Mouse (Mus musculus): ENCODE measurements around the gene Pde6c. TPM values are rescaled to one million over a fixed set of nuclear protein-coding genes. Genes with fewer than 3 reads are reported as not detected.

The Pde6c gene
- 0.21 and 0.34 TPM in 2 replicates for polyA plus RNA-seq (2012; rRNA removed)

DNA sequence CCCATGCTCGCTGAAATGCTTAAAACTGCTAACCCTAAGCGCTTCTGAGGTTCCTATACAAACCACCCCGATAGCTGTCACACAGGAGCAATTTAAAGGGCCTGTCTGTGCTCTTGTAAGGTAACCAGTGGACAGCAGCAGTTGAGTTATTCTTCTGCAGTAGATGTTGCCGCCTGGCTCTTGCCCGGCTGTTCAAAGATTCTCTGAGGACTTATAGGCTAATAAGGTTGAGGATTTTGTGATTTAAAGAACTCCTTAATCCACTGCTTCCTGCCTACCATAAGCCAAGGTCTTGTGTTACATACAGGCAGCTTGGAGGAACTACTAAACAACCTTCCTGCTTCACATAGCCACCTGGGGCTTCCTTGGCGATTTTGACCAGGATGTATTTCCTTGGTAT lies at the start of gene Pde6c:
Gene Pde6c (plus strand): TSS at position 301 of the 400 bp plus-strand sequence.
- Histone ChIP-seq H3K4me1 (ENCODE audit: control insufficient read depth, insufficient read depth, low read length) (no peaks in the 10 kb centered on the region), H3K27ac (ENCODE audit: insufficient read depth, low read length) (no peak within 1 kb of the TSS), H3K4me3 (ENCODE audit: insufficient read depth, low read length) (no peak within 1 kb of the TSS)
- TF ChIP-seq CTCF (IDR thresholded peaks at IDR 0.05; ENCODE audit: extremely low read depth, insufficient read depth, low read length) (no peak), POLR2A (IDR thresholded peaks at IDR 0.05; ENCODE audit: extremely low read depth, insufficient read depth, low read length) (no peak)

GRCm38 (mm10) chr19:38082931-38083525 lies 49.6 kb upstream of the Pde6c start:
- TF ChIP-seq CTCF (IDR thresholded peaks at IDR 0.05; ENCODE audit: extremely low read depth, insufficient read depth, low read length): no peak
- no peak for TF ChIP-seq POLR2A (IDR thresholded peaks at IDR 0.05; ENCODE audit: extremely low read depth, insufficient read depth, low read length)
- no peak overlapping the region for H3K27ac ChIP-seq (ENCODE audit: insufficient read depth, low read length)
- H3K4me1 ChIP-seq (ENCODE audit: control insufficient read depth, insufficient read depth, low read length): no peaks in the 10 kb centered on the region
- H3K4me3 ChIP-seq (ENCODE audit: insufficient read depth, low read length): no peak overlapping the region

- TF ChIP-seq POLR2A (IDR thresholded peaks at IDR 0.05; ENCODE audit: extremely low read depth, insufficient read depth, low read length) (no peak), CTCF (IDR thresholded peaks at IDR 0.05; ENCODE audit: extremely low read depth, insufficient read depth, low read length) (no peak)
- Histone ChIP-seq H3K4me1 (ENCODE audit: control insufficient read depth, insufficient read depth, low read length) (no peaks in the 10 kb centered on the region), H3K4me3 (ENCODE audit: insufficient read depth, low read length) (no peak overlapping the region), H3K27ac (ENCODE audit: insufficient read depth, low read length) (no peak overlapping the region)
Observed at GRCm38 (mm10) chr19:38085841-38086240, 46.7 kb upstream of the Pde6c start.

- no peak for TF ChIP-seq POLR2A (IDR thresholded peaks at IDR 0.05; ENCODE audit: extremely low read depth, insufficient read depth, low read length)
- TF ChIP-seq CTCF (IDR thresholded peaks at IDR 0.05; ENCODE audit: extremely low read depth, insufficient read depth, low read length): peak; percentile 44
- Histone ChIP-seq H3K4me3 (ENCODE audit: insufficient read depth, low read length) (no peak overlapping the region), H3K27ac (ENCODE audit: insufficient read depth, low read length) (no peak overlapping the region), H3K4me1 (ENCODE audit: control insufficient read depth, insufficient read depth, low read length) (no peaks in the 10 kb centered on the region)
Observed at GRCm38 (mm10) chr19:38086948-38087551, 45.5 kb upstream of the Pde6c start.

DNA sequence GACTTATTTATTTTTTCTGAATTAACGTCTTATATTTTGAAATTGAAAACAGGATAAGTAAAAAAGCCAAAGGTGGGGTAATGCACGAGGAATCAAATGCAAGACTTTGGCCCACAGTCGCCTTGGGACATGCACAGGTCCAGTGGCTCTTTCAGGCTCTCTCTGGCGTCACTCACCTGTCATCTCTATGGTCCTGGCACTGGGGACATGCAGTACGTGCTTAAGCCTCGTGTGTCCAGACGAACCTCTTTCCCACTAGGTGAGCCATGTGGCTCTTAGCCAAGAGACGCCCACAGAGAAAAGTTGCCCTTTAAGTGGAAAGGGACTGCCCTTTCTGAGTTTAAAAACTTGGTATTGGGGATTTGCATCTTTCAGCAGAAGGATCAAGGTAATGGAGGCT lies 43.2 kb upstream of the Pde6c start:
- Histone ChIP-seq H3K4me3 (ENCODE audit: insufficient read depth, low read length) (no peak overlapping the region), H3K27ac (ENCODE audit: insufficient read depth, low read length) (no peak overlapping the region), H3K4me1 (ENCODE audit: control insufficient read depth, insufficient read depth, low read length) (no peaks in the 10 kb centered on the region)
- no peak for TF ChIP-seq CTCF (IDR thresholded peaks at IDR 0.05; ENCODE audit: extremely low read depth, insufficient read depth, low read length)

DNA sequence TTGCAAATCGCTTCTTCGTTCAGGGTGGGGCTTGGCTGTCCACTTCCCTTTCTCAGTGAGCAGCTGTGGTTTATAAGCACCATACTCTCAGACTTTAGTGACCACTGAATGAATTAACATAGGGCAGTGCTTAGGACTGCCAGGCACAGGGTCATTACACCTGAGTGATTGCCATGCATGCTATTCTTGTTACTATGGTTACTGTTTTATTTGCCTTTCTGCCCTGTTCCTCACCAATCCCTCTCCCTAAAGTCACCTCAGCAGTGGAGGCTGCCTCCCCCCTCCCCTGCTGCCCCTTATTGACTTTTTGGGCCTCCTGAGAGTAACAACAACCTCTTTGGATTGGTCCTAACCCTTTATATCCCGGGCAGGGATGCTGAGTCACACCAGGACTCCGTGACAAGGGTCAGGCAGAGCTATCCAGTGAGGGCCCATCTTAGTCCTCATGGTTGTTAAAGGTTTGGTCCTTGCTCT lies 41.0 kb upstream of the Pde6c start:
- no peak overlapping the region for H3K4me3 ChIP-seq (ENCODE audit: insufficient read depth, low read length)
- no peak overlapping the region for H3K27ac ChIP-seq (ENCODE audit: insufficient read depth, low read length)
- TF ChIP-seq POLR2A (IDR thresholded peaks at IDR 0.05; ENCODE audit: extremely low read depth, insufficient read depth, low read length): no peak
- TF ChIP-seq CTCF (IDR thresholded peaks at IDR 0.05; ENCODE audit: extremely low read depth, insufficient read depth, low read length): no peak
- no peaks in the 10 kb centered on the region for H3K4me1 ChIP-seq (ENCODE audit: control insufficient read depth, insufficient read depth, low read length)

- Histone ChIP-seq H3K4me1 (ENCODE audit: control insufficient read depth, insufficient read depth, low read length) (no peaks in the 10 kb centered on the region), H3K27ac (ENCODE audit: insufficient read depth, low read length) (no peak overlapping the region), H3K4me3 (ENCODE audit: insufficient read depth, low read length) (no peak overlapping the region)
- TF ChIP-seq CTCF (IDR thresholded peaks at IDR 0.05; ENCODE audit: extremely low read depth, insufficient read depth, low read length) (no peak), POLR2A (IDR thresholded peaks at IDR 0.05; ENCODE audit: extremely low read depth, insufficient read depth, low read length) (no peak)
Observed at GRCm38 (mm10) chr19:38096231-38096630, 36.4 kb upstream of the Pde6c start.

- H3K27ac ChIP-seq (ENCODE audit: insufficient read depth, low read length): no peak within 1 kb of the TSS
- TF ChIP-seq POLR2A (IDR thresholded peaks at IDR 0.05; ENCODE audit: extremely low read depth, insufficient read depth, low read length) (no peak), CTCF (IDR thresholded peaks at IDR 0.05; ENCODE audit: extremely low read depth, insufficient read depth, low read length) (no peak)
- H3K4me1 ChIP-seq (ENCODE audit: control insufficient read depth, insufficient read depth, low read length): no peaks in the 10 kb centered on the region
- no peak within 1 kb of the TSS for H3K4me3 ChIP-seq (ENCODE audit: insufficient read depth, low read length)
Observed at GRCm38 (mm10) chr19:38096858-38097758, 35.5 kb upstream of the Pde6c start, which contains the start of gene Ffar4. Gene Ffar4 (plus strand): TSS chr19:38097071.

- H3K27ac ChIP-seq (ENCODE audit: insufficient read depth, low read length): no peak overlapping the region
- TF ChIP-seq POLR2A (IDR thresholded peaks at IDR 0.05; ENCODE audit: extremely low read depth, insufficient read depth, low read length): no peak
- no peak for TF ChIP-seq CTCF (IDR thresholded peaks at IDR 0.05; ENCODE audit: extremely low read depth, insufficient read depth, low read length)
- H3K4me3 ChIP-seq (ENCODE audit: insufficient read depth, low read length): no peak overlapping the region
- H3K4me1 ChIP-seq (ENCODE audit: control insufficient read depth, insufficient read depth, low read length): no peaks in the 10 kb centered on the region
Observed at GRCm38 (mm10) chr19:38107871-38108270, 24.7 kb upstream of the Pde6c start.

Measured in cortical plate, adult 2 months (tissue).